7 mouse cellular contexts compared by ENCODE assay signal in genomic region chr5:132543118-132544071, GRCm38 (mm10). TPM values are rescaled to one million over a fixed set of nuclear protein-coding genes. Genes with fewer than 3 reads are reported as not detected.
DNase-seq lines count a peak whose midpoint lies in the region; ATAC-seq and TF ChIP-seq lines count a peak whose summit lies in the region.

TSS of gene Auts2 (minus strand) at chr5:132543344.

- H3K27ac ChIP-seq in embryonic fibroblast, embryonic 13.5 days (ENCODE audit: insufficient read depth, low read length), result peak within 1 kb of the TSS; percentile 61
- peak within 1 kb of the TSS; percentile 84 for H3K27ac ChIP-seq in heart, embryonic 12.5 days (ENCODE audit: poor library complexity, severe bottlenecking)
- peak within 1 kb of the TSS; percentile 86 for H3K27ac ChIP-seq in kidney, embryonic 16.5 days (ENCODE audit: low read length)
- no peak within 1 kb of the TSS for H3K27ac ChIP-seq in liver, adult 2 months (replicated peaks; ENCODE audit: insufficient read depth, low read depth, low read length)
- H3K27ac ChIP-seq in stomach, postnatal 0 days (replicated peaks), result peak within 1 kb of the TSS; percentile 76

- H3K4me3 ChIP-seq in embryonic fibroblast, embryonic 13.5 days (ENCODE audit: insufficient read depth, low read length), result peak within 1 kb of the TSS; percentile 94
- peak within 1 kb of the TSS; percentile 88 for H3K4me3 ChIP-seq in heart, embryonic 12.5 days
- H3K4me3 ChIP-seq in kidney, embryonic 16.5 days (ENCODE audit: low read length), result peak within 1 kb of the TSS; percentile 88
- H3K4me3 ChIP-seq in liver, adult 2 months (ENCODE audit: insufficient read depth, low read depth, low read length), result peak within 1 kb of the TSS; percentile 64
- H3K4me3 ChIP-seq in stomach, postnatal 0 days (ENCODE audit: low read depth, low read length), result peak within 1 kb of the TSS; percentile 71

- H3K4me1 ChIP-seq in embryonic fibroblast, embryonic 13.5 days (ENCODE audit: control insufficient read depth, insufficient read depth, low read length), result 0 out of 2 replicates have a peak, but pooled peaks cover 2% of the 10 kb centered on the region
- H3K4me1 ChIP-seq in heart, embryonic 12.5 days (replicated peaks), result peaks cover 17% of the 10 kb centered on the region
- H3K4me1 ChIP-seq in kidney, embryonic 16.5 days (ENCODE audit: insufficient read depth, low read length), result peaks cover 17% of the 10 kb centered on the region
- H3K4me1 ChIP-seq in liver, adult 2 months (ENCODE audit: control insufficient read depth, insufficient read depth, low read length), result peaks cover 8% of the 10 kb centered on the region
- H3K4me1 ChIP-seq in stomach, postnatal 0 days (replicated peaks; ENCODE audit: control insufficient read depth, insufficient read depth), result no peaks in the 10 kb centered on the region; the same call in 1 of the 2 replicates

- no peaks in the 10 kb centered on the region for H3K36me3 ChIP-seq in heart, embryonic 12.5 days
- no peaks in the 10 kb centered on the region for H3K36me3 ChIP-seq in kidney, embryonic 16.5 days (ENCODE audit: insufficient read depth, low read length)
- no peaks in the 10 kb centered on the region for H3K36me3 ChIP-seq in liver, adult 2 months (ENCODE audit: control insufficient read depth, insufficient read depth, low read length)
- H3K36me3 ChIP-seq in stomach, postnatal 0 days (ENCODE audit: control insufficient read depth, insufficient read depth, low read length), result no peaks in the 10 kb centered on the region

- TF ChIP-seq CTCF in embryonic fibroblast, embryonic 13.5 days (IDR thresholded peaks at IDR 0.05; ENCODE audit: borderline replicate concordance, insufficient read depth, low read length), result no peak
- TF ChIP-seq CTCF in liver, adult 2 months (IDR thresholded peaks at IDR 0.05; ENCODE audit: low read depth, low read length), result no peak
- TF ChIP-seq CTCF in stomach, postnatal 0 days (IDR thresholded peaks at IDR 0.05; ENCODE audit: low read depth), result no peak

- no peak for TF ChIP-seq EP300 in stomach, postnatal 0 days (optimal IDR thresholded peaks at IDR 0.05)

- H3K79me2 ChIP-seq in liver, adult 2 months (ENCODE audit: control insufficient read depth, insufficient read depth, low read length), result no peaks in the 10 kb centered on the region

- H3K9ac ChIP-seq in heart, embryonic 12.5 days, result peak within 1 kb of the TSS; percentile 90
- H3K9ac ChIP-seq in kidney, embryonic 16.5 days (replicated peaks; ENCODE audit: low read length), result peak within 1 kb of the TSS; percentile 84
- peak within 1 kb of the TSS; percentile 64 for H3K9ac ChIP-seq in liver, adult 2 months (ENCODE audit: low read depth, low read length)
- peak within 1 kb of the TSS; percentile 74 for H3K9ac ChIP-seq in stomach, postnatal 0 days (ENCODE audit: low read length)

- peak; percentile 59 for TF ChIP-seq POLR2A in embryonic fibroblast, embryonic 13.5 days (IDR thresholded peaks at IDR 0.05; ENCODE audit: low read depth, low read length)
- TF ChIP-seq POLR2A in liver, adult 2 months (IDR thresholded peaks at IDR 0.05; ENCODE audit: extremely low read depth, insufficient read depth, low read length), result no peak

- no peaks in the 10 kb centered on the region for H3K9me3 ChIP-seq in heart, embryonic 12.5 days (replicated peaks)
- no peaks in the 10 kb centered on the region for H3K9me3 ChIP-seq in kidney, embryonic 16.5 days (ENCODE audit: low read length)
- H3K9me3 ChIP-seq in stomach, postnatal 0 days (ENCODE audit: control insufficient read depth, low read length), result no peaks in the 10 kb centered on the region

- WGBS in heart, embryonic 12.5 days, result under 1% methylated on average over 69 of the region's 105 CpGs
- 1% methylated on average over 61 of the region's 105 CpGs for WGBS in kidney, embryonic 16.5 days
- WGBS in liver, adult 2 months, result 1% methylated on average over 82 of the region's 105 CpGs
- 1% methylated on average over 59 of the region's 105 CpGs for WGBS in stomach, postnatal 0 days

- peak within 1 kb of the TSS; percentile 97 for H3K4me2 ChIP-seq in heart, embryonic 12.5 days
- H3K4me2 ChIP-seq in kidney, embryonic 16.5 days (replicated peaks; ENCODE audit: low read depth, low read length), result peak within 1 kb of the TSS; percentile 90
- H3K4me2 ChIP-seq in stomach, postnatal 0 days (replicated peaks; ENCODE audit: low read depth), result peak within 1 kb of the TSS; percentile 94

- peak; percentile 87 for ATAC-seq in heart, embryonic 12.5 days (ENCODE audit: insufficient number of reproducible peaks, low FRiP score)
- ATAC-seq in kidney, embryonic 16.5 days (ENCODE audit: low FRiP score, low TSS enrichment), result peak; percentile 94
- peak; percentile 93 for ATAC-seq in stomach, postnatal 0 days (ENCODE audit: low FRiP score, low TSS enrichment)

- peak; percentile 40 for DNase-seq in c-Kit-positive CD71-negative TER-119-negative erythroid progenitor cells, embryonic 14.5 days (ENCODE audit: low read depth)
- no peak for DNase-seq in liver, adult 2 months (ENCODE audit: extremely low read depth, low read depth, low spot score)
- peak; percentile 59 for DNase-seq in naive thymus-derived CD4-positive, alpha-beta T cell, adult 2 months (ENCODE audit: low read depth)
- DNase-seq in stomach, postnatal 0 days (ENCODE audit: low spot score), result peak; percentile 90

- peaks cover 11% of the 10 kb centered on the region; the same call in 1 of the 2 replicates for H3K27me3 ChIP-seq in heart, embryonic 12.5 days (replicated peaks)
- no peaks in the 10 kb centered on the region for H3K27me3 ChIP-seq in kidney, embryonic 16.5 days (ENCODE audit: insufficient read depth, low read length)
- H3K27me3 ChIP-seq in liver, adult 2 months (ENCODE audit: control insufficient read depth, insufficient read depth, low read length), result peaks cover 16% of the 10 kb centered on the region
- no peaks in the 10 kb centered on the region for H3K27me3 ChIP-seq in stomach, postnatal 0 days (ENCODE audit: control insufficient read depth, insufficient read depth, low read length)

RNA-seq across cellular contexts. Expression of gene Auts2, which starts in this region (rescaled TPM):
- 9.4 and 26.0 TPM in 2 replicates for polyA plus RNA-seq in embryonic fibroblast, embryonic 13.5 days (2011; ENCODE audit: insufficient read length, low read depth, missing spikeins)
- polyA plus RNA-seq in heart, embryonic 12.5 days (2016; fragmentation: Nextera tagmentation; extraction: Ambion mirVana), result 21.1 and 25.3 TPM in 2 replicates
- 17.9 and 26.6 TPM in 2 replicates for polyA plus RNA-seq in kidney, embryonic 16.5 days (2015; fragmentation: Nextera tagmentation; extraction: Ambion mirVana)
- total RNA-seq in liver, adult 2 months (2014; rRNA removed), result 0.37 and 0.60 TPM in 2 replicates
- 0.35 and 0.51 TPM in 2 replicates for polyA plus RNA-seq in liver, adult 2 months (2012; rRNA removed)
- polyA plus RNA-seq in stomach, postnatal 0 days (2015; fragmentation: Nextera tagmentation; extraction: Ambion mirVana), result 7.3 and 8.5 TPM in 2 replicates
